Mouse (Mus musculus) E14TG2a.4 (cell line): ENCODE data around the gene Atp2b2.

Experiments
- CTCF ChIP-seq: conservative IDR thresholded peaks from 2 replicates; pipeline ENCODE4 v1.5.1; 2014; ENCODE audit warnings: low read length
- POU5F1 ChIP-seq: IDR thresholded peaks from 2 replicates; pipeline ENCODE4 v1.6.1; 2014; ENCODE audit warnings: low read length, borderline replicate concordance

GRCm38 (mm10) chr6:113896023-113896422 is 146.4 kb downstream of the Atp2b2 start:
- TF ChIP-seq CTCF = no peak
- TF ChIP-seq POU5F1 = no peak
